Mouse (Mus musculus) megakaryocyte progenitor cell, adult 5-6 weeks (primary cell): ENCODE measurements around the gene Aass. TPM values are rescaled to one million over a fixed set of nuclear protein-coding genes. Genes with fewer than 3 reads are reported as not detected.
"Not testable (repeated sequence)": the region's sequence is repeated elsewhere in the genome, so short reads cannot be mapped to it uniquely, and the experiment has no call there.

ENCODE experiments used
- ATAC-seq: replicated peaks from 2 replicates; pipeline ENCODE4 v1.8.0; 2016; ENCODE audit warnings: mild to moderate bottlenecking, moderate TSS enrichment, inconsistent platforms; ENCODE audit not compliant: poor library complexity
- total RNA-seq, 2 experiments: library from RNA; stranded (forward) in 1 of 2; stranded (reverse) in 1 of 2; fragments of 157-497, 149-512 nt in 1 of 2; fragments of 200-1000 nt in 1 of 2; gene quantifications; 2 replicates each; pipeline versions ENCODE4 v1.2.3 to v1.2.4; 2015 to 2017

Gene Aass
- total RNA-seq (2015) (0.20 TPM in 1 of 2 replicates, not detected in the other), total RNA-seq (2017) (not detected in 2 replicates)

- ATAC-seq, result no peak
Measured at GRCm38 (mm10) chr6:23132573-23133181, at the start of gene Aass. Gene Aass (minus strand): TSS chr6:23132986.

- 0 out of 2 replicates have a peak, but pooled peaks have one; percentile 39 for ATAC-seq
Measured at GRCm38 (mm10) chr6:23180096-23180495, 47.3 kb upstream of the Aass start.

GRCm38 (mm10) chr6:23163824-23164223 lies 31.0 kb upstream of the Aass start:
- ATAC-seq, result 0 out of 2 replicates have a peak, but pooled peaks have one; percentile 34

GRCm38 (mm10) chr6:23156357-23156756 lies 23.6 kb upstream of the Aass start:
- ATAC-seq, result peak; percentile 64

- ATAC-seq, result no peak
Measured at GRCm38 (mm10) chr6:23153112-23153511, 20.3 kb upstream of the Aass start.

GRCm38 (mm10) chr6:23147221-23147620 lies 14.4 kb upstream of the Aass start:
- no peak for ATAC-seq

- no peak for ATAC-seq
Measured at GRCm38 (mm10) chr6:23143980-23144379, 11.2 kb upstream of the Aass start.

- ATAC-seq, result no peak
Measured at GRCm38 (mm10) chr6:23131015-23131414, 1.8 kb downstream of the Aass start.

- ATAC-seq, result no peak
Measured at GRCm38 (mm10) chr6:23129201-23129600, 3.6 kb downstream of the Aass start.

GRCm38 (mm10) chr6:23126706-23127105 lies 6.1 kb downstream of the Aass start:
- no peak for ATAC-seq

GRCm38 (mm10) chr6:23125831-23126230 lies 7.0 kb downstream of the Aass start:
- no peak for ATAC-seq

- ATAC-seq, result no peak
Measured at GRCm38 (mm10) chr6:23124823-23125222, 8.0 kb downstream of the Aass start.

- ATAC-seq, result peak; percentile 20; the same call in 1 of the 2 replicates
Measured at GRCm38 (mm10) chr6:23122934-23123333, 9.9 kb downstream of the Aass start.

- ATAC-seq, result no peak
Measured at GRCm38 (mm10) chr6:23114781-23115180, 18.0 kb downstream of the Aass start.

- no peak for ATAC-seq
Measured at GRCm38 (mm10) chr6:23107069-23107468, 25.7 kb downstream of the Aass start.

GRCm38 (mm10) chr6:23106373-23106772 lies 26.4 kb downstream of the Aass start:
- ATAC-seq, result no peak

- ATAC-seq, result not testable (repeated sequence)
Measured at GRCm38 (mm10) chr6:23090346-23091055, 42.3 kb downstream of the Aass start.

GRCm38 (mm10) chr6:23089292-23089691 lies 43.5 kb downstream of the Aass start:
- ATAC-seq, result not testable (repeated sequence)

GRCm38 (mm10) chr6:23084587-23085421 lies 48.0 kb downstream of the Aass start:
- no peak for ATAC-seq

- no peak for ATAC-seq
Measured at GRCm38 (mm10) chr6:23079991-23080680, 52.6 kb downstream of the Aass start.

- ATAC-seq, result no peak
Measured at GRCm38 (mm10) chr6:23078273-23078672, 54.5 kb downstream of the Aass start.
